Mouse (Mus musculus): ENCODE measurements around the gene Tceanc2. TPM values are rescaled to one million over a fixed set of nuclear protein-coding genes. Genes with fewer than 3 reads are reported as not detected.

Gene Tceanc2
- total and polyA plus RNA-seq, 3 experiments = 1.9 to 9.4 TPM; not detected in 1

- H3K4me3 ChIP-seq (ENCODE audit: control insufficient read depth in 1 of 2, insufficient read depth in 1 of 2, low read depth in 2 of 2, low read length in 2 of 2) = no peak overlapping the region
- no peak overlapping the region for H3K9ac ChIP-seq (ENCODE audit: control insufficient read depth, low read depth, low read length, poor library complexity, severe bottlenecking)
- H3K9me3 ChIP-seq (replicated peaks; ENCODE audit: insufficient read depth, low read length) = no peaks in the 10 kb centered on the region
- H3K79me2 ChIP-seq (ENCODE audit: control insufficient read depth, insufficient read depth, low read length, poor library complexity) = no peaks in the 10 kb centered on the region
- H3K27me3 ChIP-seq (ENCODE audit: control insufficient read depth in 1 of 2, insufficient read depth in 2 of 2, low read length in 2 of 2) = peaks cover 0 to 2% of the 10 kb centered on the region in 2 experiments; a peak in 1 of 4 replicates
- TF ChIP-seq CHD2 (IDR thresholded peaks at IDR 0.05; ENCODE audit: low read length) (no peak), MAX (IDR thresholded peaks at IDR 0.05; ENCODE audit: low read length) (no peak), JUND (IDR thresholded peaks at IDR 0.05; ENCODE audit: low read depth, low read length) (no peak), SMC3 (IDR thresholded peaks at IDR 0.05; ENCODE audit: low read depth, low read length) (no peak), MYC (IDR thresholded peaks at IDR 0.05; ENCODE audit: low read depth, low read length) (no peak), E2F4 (IDR thresholded peaks at IDR 0.05; ENCODE audit: borderline replicate concordance, low read depth, low read length) (no peak), TCF12 (IDR thresholded peaks at IDR 0.05; ENCODE audit: low read depth, low read length) (no peak), ZC3H11A (IDR thresholded peaks at IDR 0.05; ENCODE audit: low read depth, low read length) (no peak), SIN3A (IDR thresholded peaks at IDR 0.05; ENCODE audit: low read length) (no peak), ZMIZ1 (IDR thresholded peaks at IDR 0.05; ENCODE audit: low read depth, low read length) (no peak), CTCF (IDR thresholded peaks at IDR 0.05 in 2 of 3, conservative IDR thresholded peaks at IDR 0.05 in 1 of 3; ENCODE audit: control insufficient read depth in 1 of 3, insufficient read depth in 1 of 3, low read depth in 2 of 3, low read length in 3 of 3, poor library complexity in 1 of 3, severe bottlenecking in 1 of 3) (no peak), CHD1 (IDR thresholded peaks at IDR 0.05; ENCODE audit: low read depth, low read length) (no peak), MXI1 (IDR thresholded peaks at IDR 0.05; ENCODE audit: low read depth, low read length) (no peak), GABPA (IDR thresholded peaks at IDR 0.05; ENCODE audit: low read depth, low read length) (no peak), UBTF (IDR thresholded peaks at IDR 0.05; ENCODE audit: borderline replicate concordance, insufficient read depth, low read depth, low read length) (no peak), ETS1 (IDR thresholded peaks at IDR 0.05; ENCODE audit: low read depth, low read length) (no peak), NRF1 (IDR thresholded peaks at IDR 0.05; ENCODE audit: insufficient read depth, low read depth, low read length, poor library complexity, severe bottlenecking) (no peak), TAL1 (IDR thresholded peaks at IDR 0.05; ENCODE audit: low read length) (no peak), ZNF384 (IDR thresholded peaks at IDR 0.05; ENCODE audit: low read depth, low read length) (no peak)
- peaks cover 0 to 2% of the 10 kb centered on the region in 2 experiments; a peak in 1 of 4 replicates for H3K4me1 ChIP-seq (ENCODE audit: control insufficient read depth in 1 of 2, insufficient read depth in 2 of 2, low read length in 2 of 2)
- no peaks in the 10 kb centered on the region; a peak in 1 of 4 replicates for H3K36me3 ChIP-seq (ENCODE audit: control insufficient read depth in 1 of 2, insufficient read depth in 2 of 2, low read length in 2 of 2)
- DNase-seq (ENCODE audit: low read depth, low spot score) = no peak
- H3K27ac ChIP-seq (ENCODE audit: control insufficient read depth, low read depth, low read length) = no peak overlapping the region
Measured at GRCm38 (mm10) chr4:107124376-107124775, 54.5 kb downstream of the Tceanc2 start.

GRCm38 (mm10) chr4:107121165-107121943 is 57.6 kb downstream of the Tceanc2 start:
- Histone ChIP-seq H3K27ac (ENCODE audit: control insufficient read depth, low read depth, low read length) (no peak overlapping the region), H3K4me1 (ENCODE audit: control insufficient read depth in 1 of 2, insufficient read depth in 2 of 2, low read length in 2 of 2) (0 out of 4 replicates have a peak, but pooled peaks cover 0 to 2% of the 10 kb centered on the region in 2 experiments), H3K9me3 (replicated peaks; ENCODE audit: insufficient read depth, low read length) (no peaks in the 10 kb centered on the region), H3K36me3 (ENCODE audit: control insufficient read depth in 1 of 2, insufficient read depth in 2 of 2, low read length in 2 of 2) (no peaks in the 10 kb centered on the region; a peak in 1 of 4 replicates), H3K27me3 (ENCODE audit: control insufficient read depth in 1 of 2, insufficient read depth in 2 of 2, low read length in 2 of 2) (no peaks in the 10 kb centered on the region; a peak in 1 of 4 replicates), H3K79me2 (ENCODE audit: control insufficient read depth, insufficient read depth, low read length, poor library complexity) (no peaks in the 10 kb centered on the region), H3K4me3 (ENCODE audit: control insufficient read depth in 1 of 2, insufficient read depth in 1 of 2, low read depth in 2 of 2, low read length in 2 of 2) (no peak overlapping the region), H3K9ac (ENCODE audit: control insufficient read depth, low read depth, low read length, poor library complexity, severe bottlenecking) (no peak overlapping the region)
- no peak for DNase-seq (ENCODE audit: low read depth, low spot score)
- TF ChIP-seq GABPA (IDR thresholded peaks at IDR 0.05; ENCODE audit: low read depth, low read length) (no peak), MAFK (IDR thresholded peaks at IDR 0.05; ENCODE audit: borderline replicate concordance, low read depth, low read length) (no peak), ZMIZ1 (IDR thresholded peaks at IDR 0.05; ENCODE audit: low read depth, low read length) (no peak), RAD21 (IDR thresholded peaks at IDR 0.05; ENCODE audit: low read depth, low read length) (peak; percentile 17), ZKSCAN1 (IDR thresholded peaks at IDR 0.05; ENCODE audit: low read depth, low read length) (no peak), CTCF (IDR thresholded peaks at IDR 0.05 in 2 of 3, conservative IDR thresholded peaks at IDR 0.05 in 1 of 3; ENCODE audit: control insufficient read depth in 1 of 3, insufficient read depth in 1 of 3, low read depth in 2 of 3, low read length in 3 of 3, poor library complexity in 1 of 3, severe bottlenecking in 1 of 3) (peak in 2 of 3 experiments; percentile 34 to 39; a peak in 3 of 6 replicates), SMC3 (IDR thresholded peaks at IDR 0.05; ENCODE audit: low read depth, low read length) (peak; percentile 45), JUND (IDR thresholded peaks at IDR 0.05; ENCODE audit: low read depth, low read length) (no peak), MXI1 (IDR thresholded peaks at IDR 0.05; ENCODE audit: low read depth, low read length) (no peak), ZNF384 (IDR thresholded peaks at IDR 0.05; ENCODE audit: low read depth, low read length) (no peak)

Measured in MEL (cell line).